Mouse (Mus musculus) small intestine, adult 2 months (tissue): ENCODE data around the gene Rnf181. TPM values are rescaled to one million over a fixed set of nuclear protein-coding genes. Genes with fewer than 3 reads are reported as not detected.

Source experiments
- H3K27ac ChIP-seq: fragments of 200-500 bp; 2 replicates; pipeline ENCODE4 v1.5.1; 2012; ENCODE audit warnings: low read depth, low read length, control low read depth, inconsistent platforms; ENCODE audit not compliant: insufficient read depth
- H3K27me3 ChIP-seq: fragments of 200-500 bp; 2 replicates; pipeline ENCODE4 v1.6.1; 2012; ENCODE audit warnings: mild to moderate bottlenecking, moderate library complexity, low read length, inconsistent platforms; ENCODE audit not compliant: control insufficient read depth, insufficient read depth
- H3K36me3 ChIP-seq: fragments of 200-500 bp; 2 replicates; pipeline ENCODE4 v1.6.1; 2012; ENCODE audit warnings: mild to moderate bottlenecking, low read length, control low read depth, inconsistent platforms; ENCODE audit not compliant: control insufficient read depth, insufficient read depth
- H3K4me1 ChIP-seq: fragments of 200-500 bp; 2 replicates; pipeline ENCODE4 v1.6.1; 2012; ENCODE audit warnings: low read length, inconsistent platforms, mixed read lengths; ENCODE audit not compliant: control insufficient read depth, insufficient read depth, insufficient read length
- H3K4me3 ChIP-seq: fragments of 200-500 bp; 2 replicates; pipeline ENCODE4 v1.5.1; 2012; ENCODE audit warnings: low read depth, mild to moderate bottlenecking, control low read depth, inconsistent platforms, low read length, moderate library complexity
- CTCF ChIP-seq: fragments of 200-500 bp; IDR thresholded peaks from 2 replicates; pipeline ENCODE4 v1.5.1; 2012; ENCODE audit warnings: low read depth, mild to moderate bottlenecking, control low read depth, inconsistent platforms, low read length, moderate library complexity, mixed read lengths; ENCODE audit not compliant: insufficient replicate concordance, insufficient read length; ENCODE audit errors: extremely low read depth
- POLR2A ChIP-seq: fragments of 200-500 bp; IDR thresholded peaks from 2 replicates; pipeline ENCODE4 v1.6.1; 2012; ENCODE audit warnings: low read depth, mild to moderate bottlenecking, control low read depth, inconsistent platforms, low read length, moderate library complexity
- whole genome bisulfite sequencing: fragments of 180-500 bp; shearing (Covaris S2); methylation state at CpG from one replicate; pipeline ENCODE4 v1.1.7; 2018; 5-methylcytosine and 5-hydroxymethylcytosine counted together
- polyA plus RNA-seq: library from polyadenylated mRNA; depleted of rRNA; stranded (reverse); fragments of >200 nt; gene quantifications from 2 replicates; pipeline ENCODE4 v1.2.3, GENCODE M21; 2012

Gene Rnf181
- polyA plus RNA-seq, 1 experiment: 97.6 TPM

- Histone ChIP-seq H3K27ac (peak overlapping the region; percentile 99), H3K27me3 (no peaks in the 10 kb centered on the region), H3K4me3 (peak overlapping the region; percentile 91), H3K36me3 (peaks cover 20% of the 10 kb centered on the region), H3K4me1 (peaks cover 23% of the 10 kb centered on the region)
- whole genome bisulfite sequencing: under 1% methylated on average over 42 of the region's 42 CpGs
- peak; percentile 49; the same call in 1 of the 2 replicates for TF ChIP-seq CTCF
- TF ChIP-seq POLR2A: peak; percentile 93
These were observed 4.4 kb downstream of the Rnf181 start for GRCm38 (mm10) chr6:72362132-72363028.

GRCm38 (mm10) chr6:72361121-72361551, 5.6 kb downstream of the Rnf181 start:
- TF ChIP-seq POLR2A: no peak
- no peak for TF ChIP-seq CTCF
- peak overlapping the region; percentile 32 for H3K4me3 ChIP-seq
- peaks cover 20% of the 10 kb centered on the region for H3K36me3 ChIP-seq
- peaks cover 19% of the 10 kb centered on the region for H3K4me1 ChIP-seq
- H3K27me3 ChIP-seq: no peaks in the 10 kb centered on the region
- H3K27ac ChIP-seq: no peak overlapping the region
- WGBS: 14% methylated on average over 5 of the region's 5 CpGs

- Histone ChIP-seq H3K27ac (no peak overlapping the region), H3K27me3 (no peaks in the 10 kb centered on the region)
- 62% methylated on average over 7 of the region's 7 CpGs for WGBS
These were observed 6.2 kb downstream of the Rnf181 start for GRCm38 (mm10) chr6:72360599-72360935.

GRCm38 (mm10) chr6:72359891-72360598, 6.7 kb downstream of the Rnf181 start:
- Histone ChIP-seq H3K4me1 (peaks cover 18% of the 10 kb centered on the region), H3K36me3 (peaks cover 20% of the 10 kb centered on the region), H3K27me3 (no peaks in the 10 kb centered on the region), H3K27ac (no peak overlapping the region), H3K4me3 (no peak overlapping the region)
- no peak for TF ChIP-seq CTCF
- no peak for TF ChIP-seq POLR2A
- 61% methylated on average over 11 of the region's 11 CpGs for WGBS

More at GRCm38 (mm10) chr6:72360599-72360935, 6.2 kb downstream of the Rnf181 start:
- Histone ChIP-seq H3K36me3 (peaks cover 20% of the 10 kb centered on the region), H3K4me3 (no peak overlapping the region), H3K4me1 (peaks cover 21% of the 10 kb centered on the region)
- TF ChIP-seq POLR2A: no peak
- no peak for TF ChIP-seq CTCF

- H3K27ac ChIP-seq: no peak overlapping the region
- WGBS: 77% methylated on average over 2 of the region's 2 CpGs
These were observed 7.4 kb downstream of the Rnf181 start for GRCm38 (mm10) chr6:72359343-72359742.

GRCm38 (mm10) chr6:72358086-72358764, 8.5 kb downstream of the Rnf181 start:
- peaks cover 20% of the 10 kb centered on the region for H3K36me3 ChIP-seq
- no peak overlapping the region for H3K27ac ChIP-seq
- no peak for TF ChIP-seq POLR2A
- TF ChIP-seq CTCF: no peak
- peaks cover 26% of the 10 kb centered on the region for H3K4me1 ChIP-seq
- 75% methylated on average over 10 of the region's 10 CpGs for WGBS
- no peak overlapping the region for H3K4me3 ChIP-seq
- no peaks in the 10 kb centered on the region for H3K27me3 ChIP-seq

More at GRCm38 (mm10) chr6:72359343-72359742, 7.4 kb downstream of the Rnf181 start:
- peaks cover 20% of the 10 kb centered on the region for H3K36me3 ChIP-seq
- TF ChIP-seq CTCF (no peak), POLR2A (no peak)
- H3K27me3 ChIP-seq: no peaks in the 10 kb centered on the region
- H3K4me3 ChIP-seq: no peak overlapping the region
- H3K4me1 ChIP-seq: peaks cover 19% of the 10 kb centered on the region
